9 mouse cellular contexts compared by ENCODE assay signal in genomic region chr11:71758211-71759110, GRCm38 (mm10). TPM values are rescaled to one million over a fixed set of nuclear protein-coding genes. Genes with fewer than 3 reads are reported as not detected.
DNase-seq lines count a peak whose midpoint lies in the region; ATAC-seq and TF ChIP-seq lines count a peak whose summit lies in the region.
"Had no signal": no experiment of that assay in that cellular context is flagged by ENCODE, and none has a peak within 500 bp of the region (broad histone marks: within the 10 kb centered on the region; RNA-seq: fewer than 3 reads in every experiment).

No protein-coding gene starts in this region.

- TF ChIP-seq CTCF in cerebellum, adult 2 months (IDR thresholded peaks at IDR 0.05; ENCODE audit: borderline replicate concordance, insufficient read depth, low read depth, low read length): no peak

- ATAC-seq in midbrain, embryonic 15.5 days (replicated peaks): peak; percentile 85
- ATAC-seq in liver, embryonic 12.5 days: no peak

- peak overlapping the region; percentile 23; the same call in 1 of the 2 replicates for H3K4me2 ChIP-seq in midbrain, embryonic 15.5 days
- H3K4me2 ChIP-seq in liver, embryonic 12.5 days: no peak overlapping the region
- H3K4me2 ChIP-seq: lung, embryonic 15.5 days had no signal

- peak overlapping the region; percentile 84 for H3K27ac ChIP-seq in cerebellum, adult 2 months (ENCODE audit: insufficient read depth, low read length)
- peak overlapping the region; percentile 91 for H3K27ac ChIP-seq in forebrain, embryonic 10.5 days
- H3K27ac ChIP-seq in midbrain, embryonic 15.5 days: peak overlapping the region; percentile 81
- H3K27ac ChIP-seq in liver, embryonic 12.5 days: no peak overlapping the region
- H3K27ac ChIP-seq: lung, embryonic 15.5 days had no signal

- 52% methylated on average over 21 of the region's 21 CpGs for WGBS in cerebellum, adult 2 months
- WGBS in forebrain, embryonic 10.5 days: 9% methylated on average over 21 of the region's 21 CpGs
- WGBS in midbrain, embryonic 15.5 days: 14% methylated on average over 21 of the region's 21 CpGs
- 55% methylated on average over 21 of the region's 21 CpGs for WGBS in liver, embryonic 12.5 days (ENCODE audit: insufficient replicate concordance)

- peak; percentile 55 to 69 for DNase-seq in cerebellum, adult 2 months
- DNase-seq in forebrain, embryonic 10.5 days (ENCODE audit: extremely low spot score, low spot score): peak; percentile 81
- peak; percentile 85 to 90 for DNase-seq in layer of hippocampus, adult 8-10 months (ENCODE audit: low spot score in 2 of 2)
- no peak for DNase-seq in lung, postnatal 10 days
- no peak for DNase-seq in lung, postnatal 4 days
- DNase-seq in kidney, postnatal 36 days: no peak

- no peak overlapping the region for H3K4me3 ChIP-seq in cerebellum, adult 2 months (replicated peaks; ENCODE audit: insufficient read depth, low read depth, low read length)
- peak overlapping the region; percentile 28 for H3K4me3 ChIP-seq in forebrain, embryonic 10.5 days
- no peak overlapping the region for H3K4me3 ChIP-seq in midbrain, embryonic 15.5 days
- no peak overlapping the region for H3K4me3 ChIP-seq in liver, embryonic 12.5 days
- H3K4me3 ChIP-seq: lung, embryonic 15.5 days had no signal

- TF ChIP-seq POLR2A in cerebellum, adult 2 months (IDR thresholded peaks at IDR 0.05; ENCODE audit: borderline replicate concordance, insufficient read depth, low read length): no peak

- peaks cover 41% of the 10 kb centered on the region for H3K4me1 ChIP-seq in cerebellum, adult 2 months (ENCODE audit: control insufficient read depth, insufficient read depth, low read length)
- peaks cover 75% of the 10 kb centered on the region for H3K4me1 ChIP-seq in forebrain, embryonic 10.5 days
- peaks cover 85% of the 10 kb centered on the region for H3K4me1 ChIP-seq in midbrain, embryonic 15.5 days
- H3K4me1 ChIP-seq in liver, embryonic 12.5 days: no peaks in the 10 kb centered on the region
- H3K4me1 ChIP-seq: lung, embryonic 15.5 days had no signal

- H3K9ac ChIP-seq in midbrain, embryonic 15.5 days: no peak overlapping the region
- no peak overlapping the region for H3K9ac ChIP-seq in liver, embryonic 12.5 days
- H3K9ac ChIP-seq: lung, embryonic 15.5 days had no signal

- no peaks in the 10 kb centered on the region for H3K27me3 ChIP-seq in cerebellum, adult 2 months (ENCODE audit: control insufficient read depth, insufficient read depth, low read length)
- no peaks in the 10 kb centered on the region for H3K27me3 ChIP-seq in forebrain, embryonic 10.5 days (ENCODE audit: poor library complexity, severe bottlenecking)
- no peaks in the 10 kb centered on the region for H3K27me3 ChIP-seq in midbrain, embryonic 15.5 days (replicated peaks)
- H3K27me3 ChIP-seq in liver, embryonic 12.5 days (replicated peaks): peaks cover 15% of the 10 kb centered on the region
- H3K27me3 ChIP-seq: lung, embryonic 15.5 days had no signal

- peaks cover 31% of the 10 kb centered on the region for H3K36me3 ChIP-seq in forebrain, embryonic 10.5 days (replicated peaks)
- H3K36me3 ChIP-seq in midbrain, embryonic 15.5 days (replicated peaks): 0 out of 2 replicates have a peak, but pooled peaks cover 3% of the 10 kb centered on the region
- H3K36me3 ChIP-seq in liver, embryonic 12.5 days: no peaks in the 10 kb centered on the region
- H3K36me3 ChIP-seq: lung, embryonic 15.5 days had no signal

- H3K9me3 ChIP-seq in forebrain, embryonic 10.5 days: no peaks in the 10 kb centered on the region
- H3K9me3 ChIP-seq in midbrain, embryonic 15.5 days: no peaks in the 10 kb centered on the region
- H3K9me3 ChIP-seq in liver, embryonic 12.5 days (replicated peaks): no peaks in the 10 kb centered on the region
- H3K9me3 ChIP-seq: lung, embryonic 15.5 days had no signal

RNA-seq across cellular contexts. Expression of gene Wscd1, which starts 8.7 kb away (rescaled TPM):
- polyA plus RNA-seq in cerebellum, adult 2 months (2012; rRNA removed): 96.2 and 106 TPM in 2 replicates
- 41.0 and 47.5 TPM in 2 replicates for polyA plus RNA-seq in forebrain, embryonic 10.5 days (2016; fragmentation: Nextera tagmentation; extraction: Ambion mirVana)
- total RNA-seq in layer of hippocampus, adult 8-10 months (2022): 100 to 1,000 TPM; 108 to 120 (median 117) TPM
- polyA plus RNA-seq in midbrain, embryonic 15.5 days (2015; fragmentation: Nextera tagmentation; extraction: Ambion mirVana): 86.4 and 95.0 TPM in 2 replicates
- polyA plus RNA-seq in liver, embryonic 12.5 days (2016; fragmentation: Nextera tagmentation; extraction: Ambion mirVana): 0.49 and 0.90 TPM in 2 replicates

Comparison
In these comparisons a context has a peak if more than half of its experiments do, and no peak if none do; other contexts are left out.
1. DNase-seq: peak in cerebellum, adult 2 months (2 of 2), forebrain, embryonic 10.5 days (single experiment) and layer of hippocampus, adult 8-10 months (2 of 2); none in lung, postnatal 10 days (single experiment), lung, postnatal 4 days (0 of 2) and kidney, postnatal 36 days (0 of 2).
2. RNA of gene Wscd1, which starts 8.7 kb away (polyA plus RNA-seq): 96.2 to 106 TPM in cerebellum, adult 2 months, 86.4 to 95.0 TPM in midbrain, embryonic 15.5 days and 41.0 to 47.5 TPM in forebrain, embryonic 10.5 days; 0.49 to 0.90 TPM in liver, embryonic 12.5 days; every median in the first group is over 10 times any median in the second.